Mouse (Mus musculus): ENCODE results near the gene Stag3. TPM values are rescaled to one million over a fixed set of nuclear protein-coding genes. Genes with fewer than 3 reads are reported as not detected.

Gene Stag3
- polyA plus RNA-seq, 1 experiment from 2014 or later, result 1.6 TPM

DNA sequence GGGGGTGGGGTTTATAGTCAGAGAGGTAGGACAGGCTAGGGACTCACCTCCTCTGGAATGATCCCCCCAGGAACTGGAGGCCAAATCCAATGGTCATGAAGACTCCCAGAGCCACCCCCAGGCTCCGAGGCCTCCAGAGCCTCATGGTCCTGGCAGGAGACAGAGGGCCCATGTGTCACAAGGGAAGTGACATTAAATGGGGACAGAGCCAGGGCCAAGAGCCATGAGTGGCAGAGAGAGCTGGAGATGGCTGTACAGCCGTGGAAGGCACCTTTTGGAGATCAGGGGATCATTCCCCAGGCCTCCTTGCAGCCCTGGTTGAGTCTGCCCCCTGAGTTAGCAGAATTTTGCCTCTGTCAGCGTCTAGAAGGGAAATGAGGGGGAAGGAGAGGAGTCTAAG is 8.8 kb upstream of the Stag3 start:
- Histone ChIP-seq H3K4me2 (no peak overlapping the region), H3K36me3 (no peaks in the 10 kb centered on the region), H3K4me3 (replicated peaks) (no peak overlapping the region), H3K27ac (no peak overlapping the region), H3K9me3 (replicated peaks) (no peaks in the 10 kb centered on the region), H3K4me1 (replicated peaks) (0 out of 2 replicates have a peak, but pooled peaks cover 9% of the 10 kb centered on the region), H3K9ac (no peak overlapping the region), H3K27me3 (peaks cover 49% of the 10 kb centered on the region)
- DNase-seq (no peak), ATAC-seq (ENCODE audit: low read depth) (no peak)
- WGBS (ENCODE audit: insufficient replicate concordance), result 38% methylated on average over 3 of the region's 3 CpGs

DNA sequence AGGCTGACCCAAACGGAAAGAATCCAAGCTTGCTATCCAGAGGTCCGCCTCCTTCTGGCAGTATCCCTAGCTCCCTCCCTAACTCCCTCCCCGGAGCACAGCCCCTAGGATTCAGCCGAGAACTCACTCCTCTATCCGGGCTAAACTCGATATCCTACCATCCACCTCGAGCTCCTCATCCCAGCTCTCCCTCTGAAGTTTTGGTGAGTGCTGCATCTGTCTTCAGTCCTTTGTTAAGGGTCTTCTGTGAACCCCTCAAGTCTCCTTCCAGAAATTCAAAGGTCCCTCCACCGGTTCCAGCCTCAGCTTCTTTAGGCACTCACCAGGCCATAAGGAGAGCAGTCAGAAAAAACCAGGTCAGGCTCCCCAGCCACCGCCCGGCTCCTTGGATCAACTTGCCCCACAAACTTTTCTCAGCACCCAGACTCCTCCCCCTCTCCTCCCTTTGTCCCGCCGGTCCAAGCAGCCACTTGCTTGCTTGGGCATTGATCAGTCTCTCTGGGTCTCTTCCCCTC is 7.6 kb upstream of the Stag3 start, which contains the start of gene Gal3st4:
Gene Gal3st4, minus strand, starts transcription at position 432 of the 515 bp plus-strand sequence.
- 14% methylated on average over 12 of the region's 12 CpGs for WGBS (ENCODE audit: insufficient replicate concordance)
- DNase-seq (no peak), ATAC-seq (ENCODE audit: low read depth) (no peak)
- no peak within 1 kb of the TSS for H3K27ac ChIP-seq
- H3K36me3 ChIP-seq, result no peaks in the 10 kb centered on the region
- H3K4me3 ChIP-seq (replicated peaks), result no peak within 1 kb of the TSS
- H3K27me3 ChIP-seq, result peaks cover 49% of the 10 kb centered on the region
- H3K4me1 ChIP-seq (replicated peaks), result 0 out of 2 replicates have a peak, but pooled peaks cover 9% of the 10 kb centered on the region
- H3K4me2 ChIP-seq, result no peak within 1 kb of the TSS
- no peak within 1 kb of the TSS for H3K9ac ChIP-seq
- no peaks in the 10 kb centered on the region for H3K9me3 ChIP-seq (replicated peaks)

DNA sequence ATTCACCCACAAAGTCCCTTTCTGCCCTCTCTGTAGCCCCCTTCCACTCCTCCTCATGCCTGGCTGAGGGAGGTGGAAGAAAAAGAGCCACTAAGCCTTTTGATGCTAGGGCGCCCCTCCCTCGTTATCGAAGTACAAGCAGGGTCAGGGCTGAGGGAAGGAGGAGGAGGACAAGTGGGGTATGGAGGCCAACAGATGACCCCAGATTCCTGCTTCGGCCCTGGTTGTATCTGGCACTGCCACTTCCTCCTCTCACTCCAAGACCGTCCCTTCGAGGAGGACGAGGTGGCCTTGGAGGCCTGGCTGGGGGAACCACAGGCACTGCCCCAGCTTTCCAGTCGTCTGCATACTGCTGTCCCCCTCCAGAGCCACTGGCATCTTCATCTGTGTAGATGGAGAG is 5.9 kb upstream of the Stag3 start:
- no peak for ATAC-seq (ENCODE audit: low read depth)
- Histone ChIP-seq H3K36me3 (no peaks in the 10 kb centered on the region), H3K4me3 (replicated peaks) (no peak overlapping the region), H3K9ac (no peak overlapping the region), H3K9me3 (replicated peaks) (no peaks in the 10 kb centered on the region), H3K27me3 (peaks cover 60% of the 10 kb centered on the region), H3K27ac (no peak overlapping the region), H3K4me2 (no peak overlapping the region), H3K4me1 (replicated peaks) (0 out of 2 replicates have a peak, but pooled peaks cover 11% of the 10 kb centered on the region)
- WGBS (ENCODE audit: insufficient replicate concordance), result 57% methylated on average over 8 of the region's 8 CpGs
- no peak for DNase-seq

DNA sequence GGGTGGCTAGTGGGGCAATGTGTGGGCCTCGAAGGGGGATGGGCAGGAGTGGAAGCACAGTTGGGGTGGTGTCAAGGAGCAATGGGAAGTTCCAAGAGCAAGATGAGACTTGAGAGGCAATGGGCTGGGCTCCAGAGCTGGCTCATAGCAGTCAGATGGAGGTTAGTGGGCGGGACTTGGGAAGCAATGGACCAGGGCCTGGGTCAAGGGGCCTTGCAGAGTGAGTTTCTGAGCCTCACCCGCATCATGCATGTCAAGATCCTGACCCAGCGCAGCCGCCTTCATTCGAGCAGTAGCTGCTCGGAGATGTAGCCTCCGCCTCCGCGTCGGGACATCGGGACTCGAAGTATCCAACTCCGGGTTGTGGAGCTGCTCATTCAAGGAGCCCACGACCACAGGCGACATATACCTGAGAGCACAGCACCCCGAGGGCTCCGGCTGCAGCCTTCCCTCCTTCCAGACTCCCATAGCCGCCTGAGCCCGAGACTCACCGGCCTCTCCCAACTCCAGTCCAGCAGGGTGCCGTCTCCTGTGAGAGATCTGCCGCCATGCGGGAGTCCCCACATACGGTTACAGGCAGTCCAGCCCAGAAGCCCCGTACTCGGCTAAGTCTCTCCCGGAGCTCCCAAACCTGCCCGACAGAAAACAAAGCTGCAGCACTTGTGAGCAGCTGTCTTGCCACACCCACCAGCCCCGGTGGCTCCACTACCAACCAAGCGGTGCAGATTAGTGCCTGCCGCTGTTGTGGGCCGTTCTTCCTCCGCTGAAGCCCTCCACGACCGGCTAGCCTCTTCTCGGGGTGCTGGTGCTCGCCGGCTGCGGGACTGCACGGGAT is 4.6 kb upstream of the Stag3 start:
- DNase-seq (no peak), ATAC-seq (ENCODE audit: low read depth) (no peak)
- WGBS (ENCODE audit: insufficient replicate concordance), result 41% methylated on average over 41 of the region's 41 CpGs
- Histone ChIP-seq H3K9me3 (replicated peaks) (0 out of 2 replicates have a peak, but pooled peaks cover 4% of the 10 kb centered on the region), H3K27ac (no peak overlapping the region), H3K27me3 (peaks cover 63% of the 10 kb centered on the region), H3K36me3 (no peaks in the 10 kb centered on the region), H3K9ac (no peak overlapping the region), H3K4me2 (peak overlapping the region; percentile 38), H3K4me1 (replicated peaks) (peaks cover 23% of the 10 kb centered on the region), H3K4me3 (replicated peaks) (no peak overlapping the region)

DNA sequence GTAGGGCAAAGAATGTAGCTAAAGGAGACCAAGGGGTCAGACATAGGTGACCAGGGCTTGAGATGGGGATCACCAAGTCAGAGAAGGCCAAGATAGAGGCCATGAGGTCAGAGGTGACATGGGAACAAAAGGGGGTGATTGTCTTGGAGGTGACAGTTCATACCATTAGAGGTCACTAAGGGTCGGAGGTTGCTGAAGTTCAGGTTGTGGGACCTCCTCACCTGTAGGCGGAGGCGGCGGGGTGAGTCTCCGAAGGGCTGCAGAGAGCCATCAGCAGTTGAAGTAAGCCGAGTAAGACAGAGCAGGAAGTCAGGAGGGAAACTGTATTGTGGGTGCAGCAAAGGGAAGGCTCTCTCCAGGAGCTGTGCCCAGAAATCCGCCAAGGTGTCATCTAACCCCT is 2.0 kb upstream of the Stag3 start:
- H3K36me3 ChIP-seq, result no peaks in the 10 kb centered on the region
- 73% methylated on average over 7 of the region's 7 CpGs for WGBS (ENCODE audit: insufficient replicate concordance)
- ATAC-seq (ENCODE audit: low read depth) (no peak), DNase-seq (no peak)
- peaks cover 37% of the 10 kb centered on the region for H3K27me3 ChIP-seq
- H3K4me2 ChIP-seq, result no peak overlapping the region
- peaks cover 28% of the 10 kb centered on the region for H3K4me1 ChIP-seq (replicated peaks)
- 0 out of 2 replicates have a peak, but pooled peaks cover 4% of the 10 kb centered on the region for H3K9me3 ChIP-seq (replicated peaks)
- no peak overlapping the region for H3K4me3 ChIP-seq (replicated peaks)
- no peak overlapping the region for H3K9ac ChIP-seq
- H3K27ac ChIP-seq, result no peak overlapping the region

DNA sequence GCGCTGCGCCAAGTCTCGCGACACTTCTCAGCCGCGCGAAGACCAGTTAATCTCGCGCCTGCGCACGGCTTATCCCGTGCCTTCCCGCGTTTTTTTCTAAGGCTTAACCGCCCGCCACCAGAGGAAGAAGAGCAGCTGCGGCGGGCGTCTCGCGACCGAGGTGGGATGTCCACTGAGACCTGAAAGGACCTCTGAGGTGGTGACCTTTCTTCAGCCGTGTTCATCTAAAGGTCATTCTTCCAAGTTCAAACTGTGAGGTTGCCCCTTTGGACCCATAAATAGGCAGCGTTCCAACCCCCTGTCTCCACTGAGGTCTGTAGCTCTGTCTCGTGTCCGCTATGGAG is 357 bp downstream of the Stag3 start:
- Histone ChIP-seq H3K9me3 (replicated peaks) (0 out of 2 replicates have a peak, but pooled peaks cover 4% of the 10 kb centered on the region), H3K27me3 (peaks cover 20% of the 10 kb centered on the region), H3K9ac (no peak overlapping the region), H3K4me1 (replicated peaks) (peaks cover 25% of the 10 kb centered on the region), H3K36me3 (no peaks in the 10 kb centered on the region), H3K4me3 (replicated peaks) (peak overlapping the region; percentile 57), H3K27ac (no peak overlapping the region), H3K4me2 (peak overlapping the region; percentile 82)
- DNase-seq (no peak), ATAC-seq (ENCODE audit: low read depth) (no peak)
- 21% methylated on average over 26 of the region's 26 CpGs for WGBS (ENCODE audit: insufficient replicate concordance)

DNA sequence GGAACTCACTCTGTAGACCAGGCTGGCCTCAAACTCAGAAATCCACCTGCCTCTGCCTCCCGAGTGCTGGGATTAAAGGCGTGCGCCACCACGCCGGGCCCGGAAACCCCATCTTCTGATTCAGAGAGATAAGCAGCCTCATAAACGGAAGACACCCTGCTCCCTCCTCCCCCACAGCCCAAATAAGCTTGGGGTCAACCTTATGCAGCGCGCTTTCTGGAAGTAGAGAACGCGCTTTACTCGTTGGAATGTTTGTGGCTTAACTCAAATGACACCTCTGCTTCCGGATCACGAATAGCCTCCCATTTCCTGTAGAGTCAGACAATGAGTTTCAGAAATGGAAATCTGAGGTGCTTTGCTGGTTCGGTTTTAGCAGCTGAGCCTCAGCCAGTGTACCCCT is 789 bp downstream of the Stag3 start:
- WGBS (ENCODE audit: insufficient replicate concordance), result 64% methylated on average over 15 of the region's 15 CpGs
- Histone ChIP-seq H3K9ac (no peak overlapping the region), H3K4me3 (replicated peaks) (no peak overlapping the region), H3K27me3 (peaks cover 16% of the 10 kb centered on the region), H3K27ac (no peak overlapping the region), H3K36me3 (no peaks in the 10 kb centered on the region), H3K4me1 (replicated peaks) (peaks cover 20% of the 10 kb centered on the region), H3K4me2 (peak overlapping the region; percentile 82; the same call in 1 of the 2 replicates), H3K9me3 (replicated peaks) (0 out of 2 replicates have a peak, but pooled peaks cover 4% of the 10 kb centered on the region)
- no peak for ATAC-seq (ENCODE audit: low read depth)
- no peak for DNase-seq

DNA sequence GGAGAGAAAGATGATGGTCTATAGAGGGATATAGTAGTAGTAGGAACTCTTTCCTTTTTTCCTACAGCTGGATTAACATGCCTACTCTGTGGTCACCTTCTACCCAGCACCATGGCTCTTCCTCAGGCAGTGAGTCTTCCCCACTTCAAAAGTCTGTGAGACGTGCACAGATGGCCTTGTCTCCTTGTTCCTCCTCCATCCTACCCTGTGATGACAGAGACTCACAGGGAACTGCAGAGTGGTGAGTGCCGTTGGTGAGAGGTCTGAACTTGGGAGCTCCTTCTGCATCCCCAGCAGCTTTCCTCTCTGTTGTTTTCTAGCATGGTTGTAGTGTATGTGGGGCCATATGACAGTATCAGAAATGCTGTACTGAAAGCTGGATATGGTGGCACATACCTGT is 1.8 kb downstream of the Stag3 start:
- ATAC-seq (ENCODE audit: low read depth) (no peak), DNase-seq (no peak)
- WGBS (ENCODE audit: insufficient replicate concordance), result 47% methylated on average over 2 of the region's 2 CpGs
- Histone ChIP-seq H3K4me2 (no peak overlapping the region), H3K27me3 (peaks cover 16% of the 10 kb centered on the region), H3K9ac (no peak overlapping the region), H3K27ac (no peak overlapping the region), H3K36me3 (no peaks in the 10 kb centered on the region), H3K9me3 (replicated peaks) (0 out of 2 replicates have a peak, but pooled peaks cover 4% of the 10 kb centered on the region), H3K4me3 (replicated peaks) (no peak overlapping the region), H3K4me1 (replicated peaks) (peaks cover 19% of the 10 kb centered on the region)

DNA sequence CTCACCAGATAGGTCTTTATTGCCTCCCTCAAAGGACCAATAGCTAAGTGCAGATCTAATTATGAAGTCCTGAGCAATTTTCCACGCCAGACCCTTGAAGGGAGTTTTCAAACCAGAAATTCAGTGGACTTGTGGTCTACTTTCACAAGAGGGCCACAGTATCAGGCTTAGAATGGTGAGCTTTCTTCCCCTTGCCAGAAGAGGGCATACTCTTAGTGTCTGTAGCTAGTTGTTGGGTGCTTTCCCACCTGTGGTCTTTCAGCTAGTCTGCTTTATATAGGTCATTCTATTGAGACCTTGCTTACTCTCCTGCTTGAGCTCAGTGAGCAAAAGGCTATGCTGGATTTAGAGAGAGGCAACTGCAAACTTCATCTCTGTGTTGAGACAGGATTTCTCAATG is 3.5 kb downstream of the Stag3 start:
- H3K9me3 ChIP-seq (replicated peaks), result 0 out of 2 replicates have a peak, but pooled peaks cover 4% of the 10 kb centered on the region
- H3K4me2 ChIP-seq, result no peak overlapping the region
- H3K36me3 ChIP-seq, result no peaks in the 10 kb centered on the region
- DNase-seq, result no peak
- no peak overlapping the region for H3K27ac ChIP-seq
- WGBS (ENCODE audit: insufficient replicate concordance), result 43% methylated on average over 1 of the region's 1 CpGs
- H3K4me1 ChIP-seq (replicated peaks), result peaks cover 19% of the 10 kb centered on the region
- no peak overlapping the region for H3K4me3 ChIP-seq (replicated peaks)
- no peak for ATAC-seq (ENCODE audit: low read depth)
- H3K27me3 ChIP-seq, result peaks cover 12% of the 10 kb centered on the region
- no peak overlapping the region for H3K9ac ChIP-seq

DNA sequence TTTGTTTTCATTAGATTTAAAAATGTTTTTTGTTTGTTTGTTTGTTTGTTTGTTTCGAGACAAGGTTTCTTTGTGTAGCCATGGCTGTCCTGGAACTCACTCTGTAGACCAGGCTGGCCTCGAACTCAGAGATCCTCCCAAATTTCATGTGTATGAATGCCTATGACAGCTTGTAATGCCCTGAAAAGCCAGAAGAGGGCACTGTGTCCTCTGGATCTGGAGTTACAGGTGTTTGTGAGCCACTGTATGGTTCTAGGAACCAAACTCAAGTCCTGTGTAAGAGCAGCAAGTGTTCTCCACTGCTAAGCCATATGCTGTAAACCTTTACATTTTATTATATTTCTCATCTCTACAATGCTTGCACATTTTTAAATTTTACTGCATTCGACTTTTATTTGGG is 7.8 kb downstream of the Stag3 start:
- WGBS (ENCODE audit: insufficient replicate concordance), result 56% methylated on average over 3 of the region's 3 CpGs
- Histone ChIP-seq H3K36me3 (no peaks in the 10 kb centered on the region), H3K4me3 (replicated peaks) (no peak overlapping the region), H3K27me3 (no peaks in the 10 kb centered on the region), H3K9me3 (replicated peaks) (no peaks in the 10 kb centered on the region), H3K9ac (no peak overlapping the region), H3K4me2 (no peak overlapping the region), H3K27ac (no peak overlapping the region), H3K4me1 (replicated peaks) (no peaks in the 10 kb centered on the region)
- ATAC-seq (ENCODE audit: low read depth) (no peak), DNase-seq (no peak)

DNA sequence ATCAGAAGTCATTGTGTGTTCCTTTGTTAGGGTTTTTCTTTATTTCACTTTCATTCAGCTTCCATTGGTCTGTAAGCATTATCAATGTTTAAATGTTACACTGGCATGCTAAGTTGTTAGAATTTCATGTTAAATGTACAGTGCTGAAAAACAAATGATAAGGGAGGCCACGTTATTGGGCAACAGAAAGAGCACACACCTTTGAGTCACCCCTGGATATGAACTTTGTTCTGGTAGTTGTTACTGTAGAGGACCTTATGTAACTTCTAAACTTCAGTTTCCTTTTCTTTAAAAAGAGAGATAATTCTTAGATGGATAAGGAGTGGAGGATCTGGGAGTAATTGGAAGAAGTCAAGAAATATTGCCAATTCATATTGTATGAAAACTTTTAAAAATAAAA is 11.6 kb downstream of the Stag3 start:
- 42% methylated on average over 1 of the region's 1 CpGs for whole genome bisulfite sequencing (ENCODE audit: insufficient replicate concordance)

DNA sequence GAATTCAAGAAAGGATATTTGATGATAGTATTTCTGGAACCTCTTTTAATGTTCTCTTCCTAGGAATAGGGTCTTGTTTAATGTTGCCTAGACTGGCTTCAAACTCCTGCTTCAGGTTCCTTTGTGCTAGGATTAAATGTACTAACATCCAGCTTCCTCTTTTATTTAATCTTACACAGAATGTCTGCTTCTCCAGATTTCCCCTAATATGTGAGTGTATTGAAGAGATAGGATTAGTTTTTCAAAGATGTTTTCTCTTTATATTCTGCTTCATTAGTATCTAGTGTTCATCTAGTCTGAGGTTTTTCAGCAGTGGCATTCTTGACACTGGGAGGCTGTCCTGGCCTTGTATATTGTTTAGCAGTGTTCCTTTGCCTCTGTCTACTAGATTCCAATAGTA is 14.1 kb downstream of the Stag3 start:
- no peak overlapping the region for H3K27ac ChIP-seq
- ATAC-seq (ENCODE audit: low read depth) (no peak), DNase-seq (no peak)
- H3K27me3 ChIP-seq, result no peaks in the 10 kb centered on the region
- no peak overlapping the region for H3K9ac ChIP-seq
- no peak overlapping the region for H3K4me2 ChIP-seq
- no peaks in the 10 kb centered on the region for H3K4me1 ChIP-seq (replicated peaks)
- no peaks in the 10 kb centered on the region for H3K9me3 ChIP-seq (replicated peaks)
- no peaks in the 10 kb centered on the region for H3K36me3 ChIP-seq
- H3K4me3 ChIP-seq (replicated peaks), result no peak overlapping the region

More for the DNA sequence above, 11.6 kb downstream of the Stag3 start:
- no peak for ATAC-seq (ENCODE audit: low read depth)
- H3K9me3 ChIP-seq (replicated peaks), result no peaks in the 10 kb centered on the region
- H3K27me3 ChIP-seq, result no peaks in the 10 kb centered on the region
- H3K9ac ChIP-seq, result no peak overlapping the region
- H3K4me2 ChIP-seq, result no peak overlapping the region
- H3K36me3 ChIP-seq, result no peaks in the 10 kb centered on the region
- no peaks in the 10 kb centered on the region for H3K4me1 ChIP-seq (replicated peaks)
- no peak overlapping the region for H3K27ac ChIP-seq
- no peak for DNase-seq
- no peak overlapping the region for H3K4me3 ChIP-seq (replicated peaks)
